Mouse (Mus musculus) erythroblast, adult 5-6 weeks (primary cell): Measurements from ENCODE around the gene Dmgdh. TPM values are rescaled to one million over a fixed set of nuclear protein-coding genes. Genes with fewer than 3 reads are reported as not detected.

Source experiments
- ATAC-seq: replicated peaks from 2 replicates; pipeline ENCODE4 v1.8.0; 2016; ENCODE audit warnings: moderate number of reproducible peaks, mild to moderate bottlenecking, moderate TSS enrichment, inconsistent platforms; ENCODE audit not compliant: poor library complexity, low FRiP score, severe bottlenecking
- total RNA-seq, 2 experiments: library from RNA; stranded (forward) in 1 of 2; stranded (reverse) in 1 of 2; fragments of 150-400 nt in 1 of 2; fragments of 200-764, 138-1000 nt in 1 of 2; gene quantifications; 2 replicates each; pipeline versions ENCODE4 v1.2.3 to v1.2.4; 2015 to 2017; ENCODE audit warnings: low replicate concordance in 2 of 2

The Dmgdh gene
- total RNA-seq, 2 experiments from 2014 or later, result not detected

DNA sequence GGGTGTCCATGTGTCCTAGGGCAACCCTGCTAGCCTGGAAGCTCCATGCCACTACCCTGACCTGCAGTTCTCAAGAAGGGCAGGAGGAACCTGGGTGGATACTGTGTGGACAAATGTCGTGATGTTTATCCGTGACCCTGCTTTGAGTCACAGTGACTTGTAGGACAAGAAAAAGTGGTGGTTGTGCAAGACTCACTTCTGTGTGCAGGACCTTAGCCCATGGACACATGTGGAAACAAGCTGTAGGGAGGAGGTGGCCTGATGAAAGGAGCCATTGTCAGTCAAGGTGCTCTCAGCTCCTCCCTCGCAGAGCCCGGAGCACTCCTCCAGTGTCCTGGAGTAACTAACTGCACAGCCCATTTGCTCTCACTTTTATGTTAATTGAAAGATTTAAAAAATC lies 31.5 kb downstream of the Dmgdh start:
- ATAC-seq, result no peak

DNA sequence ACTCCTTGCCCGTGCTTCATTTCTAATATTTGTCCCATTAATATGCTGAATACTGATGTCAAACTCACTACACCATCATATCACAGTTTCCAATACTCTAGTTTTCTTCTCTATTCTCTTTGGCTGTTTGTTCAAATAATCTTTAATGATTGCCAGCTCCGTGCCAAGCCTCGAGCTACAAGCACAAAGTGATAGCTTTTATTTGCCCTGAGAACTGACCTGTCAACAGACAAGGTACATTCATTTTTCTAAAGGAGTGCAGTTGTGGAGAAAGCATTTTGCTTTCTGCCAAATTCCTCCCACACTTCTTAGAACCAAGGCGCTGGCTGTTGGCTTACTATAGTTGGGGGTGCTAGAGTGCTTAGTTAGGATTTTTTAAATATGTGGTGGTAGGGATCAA lies 33.0 kb downstream of the Dmgdh start:
- no peak for ATAC-seq

DNA sequence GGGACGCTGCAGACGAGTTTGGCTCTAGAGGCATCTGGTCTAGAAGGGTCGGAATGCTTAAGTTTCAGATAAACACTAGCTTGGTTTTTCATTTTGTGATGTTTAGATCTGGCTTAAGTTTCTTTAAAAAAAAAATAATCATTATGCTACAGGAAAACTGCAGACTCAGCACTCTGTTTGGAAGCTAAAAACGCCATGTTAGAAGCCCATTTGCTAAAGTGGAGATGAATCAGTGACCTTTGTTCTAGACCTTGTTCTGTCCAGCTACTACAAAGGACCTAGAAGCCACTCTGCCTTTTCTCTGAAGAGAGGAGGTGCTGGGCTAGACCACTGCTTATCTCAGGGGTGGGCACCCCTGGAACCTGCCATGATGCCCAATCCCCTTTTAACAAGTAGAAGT lies 36.1 kb downstream of the Dmgdh start:
- ATAC-seq, result no peak

DNA sequence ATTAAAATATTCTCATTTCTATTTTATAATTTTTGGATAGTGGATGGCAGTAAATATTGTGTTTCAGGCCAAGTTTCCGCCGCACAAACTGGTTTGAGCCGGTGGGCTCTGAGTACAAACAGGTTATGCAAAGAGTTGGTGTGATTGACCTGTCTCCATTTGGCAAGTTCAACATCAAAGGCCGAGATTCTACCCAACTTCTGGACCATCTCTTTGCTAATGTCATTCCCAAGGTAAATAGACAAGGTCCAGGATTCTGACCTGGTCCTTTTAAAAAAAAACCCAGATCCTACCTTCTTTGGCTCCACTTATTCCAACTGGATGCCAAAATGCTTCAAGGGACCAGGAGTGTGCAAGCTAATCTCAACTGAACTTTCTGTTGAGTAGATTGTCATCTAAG lies 37.0 kb downstream of the Dmgdh start:
- no peak for ATAC-seq

DNA sequence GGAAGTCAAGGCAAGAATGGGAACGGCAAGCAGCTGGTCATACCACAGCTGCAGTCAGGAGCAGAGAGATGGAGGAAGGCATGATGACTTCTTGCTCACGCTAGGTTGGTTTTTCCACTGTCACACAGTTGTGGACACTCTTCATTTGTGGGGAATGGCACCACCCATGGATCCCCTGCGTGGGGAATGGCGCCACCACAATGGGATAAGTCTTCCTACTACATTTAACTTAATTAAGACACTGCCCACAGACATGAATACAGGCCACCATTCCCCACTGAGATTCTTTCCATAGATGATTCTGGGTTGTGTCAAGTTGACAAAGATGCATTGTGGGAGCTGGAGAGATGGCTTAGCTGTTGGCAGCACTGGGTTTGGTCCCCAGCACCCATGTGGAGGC lies 38.1 kb downstream of the Dmgdh start:
- no peak for ATAC-seq

DNA sequence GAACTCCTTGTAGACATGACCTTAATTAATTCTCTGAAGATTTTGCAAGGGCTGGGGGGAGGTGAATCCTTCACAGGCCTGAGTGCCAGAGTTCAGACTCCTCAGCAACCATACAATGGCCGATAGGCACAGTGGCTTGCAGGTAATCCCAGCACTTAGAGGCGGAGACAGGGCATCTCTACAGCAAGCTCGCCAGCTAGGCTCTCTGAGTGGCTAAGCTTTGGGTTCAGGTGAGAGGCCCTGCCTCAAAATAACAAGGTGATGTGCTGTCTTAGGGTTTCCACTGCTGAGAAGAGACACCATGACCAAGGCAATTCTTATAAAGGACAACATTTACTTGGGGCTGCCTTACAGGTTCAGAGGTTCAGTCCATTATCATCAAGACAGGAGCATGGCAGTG lies 39.6 kb downstream of the Dmgdh start:
- no peak for ATAC-seq

DNA sequence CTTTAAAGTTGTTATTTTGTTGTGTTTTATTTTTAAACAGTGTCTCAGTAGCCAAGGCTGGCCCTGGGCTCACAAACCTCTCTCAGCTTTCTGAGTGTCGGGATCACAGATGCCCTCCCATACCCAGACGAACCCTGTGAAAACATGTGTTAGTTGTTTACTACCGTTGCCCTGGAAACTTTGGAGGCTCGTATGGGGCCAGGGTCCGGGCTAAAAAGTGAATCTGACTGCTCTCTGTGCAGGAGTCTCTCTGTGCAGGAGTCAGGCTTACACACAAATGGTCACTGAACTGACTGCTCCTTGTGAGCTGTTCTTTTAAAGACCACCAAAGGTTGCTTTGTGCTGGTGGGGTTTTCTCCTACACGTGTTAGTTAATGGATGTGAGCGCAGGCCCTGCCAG lies 42.9 kb downstream of the Dmgdh start:
- no peak for ATAC-seq

DNA sequence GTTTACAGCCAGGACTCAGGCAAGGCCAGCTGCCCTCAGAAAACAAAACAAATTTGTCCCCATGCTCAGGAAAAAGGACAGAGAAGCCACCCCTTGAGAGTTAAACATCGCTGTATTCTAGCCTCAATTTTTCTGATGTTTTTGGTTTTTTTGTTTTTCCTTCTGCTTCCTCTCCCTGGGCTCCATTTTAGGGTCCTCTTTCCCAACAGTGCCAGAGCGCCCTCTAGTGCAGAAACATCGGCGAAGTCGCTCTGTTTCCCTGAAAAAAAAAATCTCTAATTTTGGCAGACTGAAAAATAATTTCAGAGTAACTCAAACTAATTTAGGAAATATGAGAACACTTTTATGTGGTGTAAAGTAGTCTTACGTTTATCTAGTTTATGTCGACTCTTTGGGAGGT lies 44.7 kb downstream of the Dmgdh start:
- no peak for ATAC-seq

DNA sequence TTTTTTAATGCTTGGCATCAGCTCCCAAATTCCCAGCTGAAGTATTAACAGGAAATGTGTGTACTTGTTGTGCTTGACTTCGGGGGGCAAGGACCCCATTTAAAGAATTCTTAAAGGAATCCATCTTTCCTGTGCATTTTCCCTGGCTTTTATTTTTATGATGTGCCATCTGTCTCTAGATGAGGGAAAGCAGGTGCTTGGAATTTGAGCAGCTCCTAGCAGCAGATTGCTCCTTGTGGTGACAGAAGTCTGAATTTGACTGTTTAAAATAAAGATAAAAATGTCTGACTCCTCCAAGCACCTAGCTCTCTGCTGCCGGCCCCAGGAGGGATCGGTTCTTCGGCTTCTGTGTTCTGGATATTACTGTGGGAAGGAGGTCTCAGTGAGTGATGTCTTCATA lies 47.7 kb downstream of the Dmgdh start:
- no peak for ATAC-seq

DNA sequence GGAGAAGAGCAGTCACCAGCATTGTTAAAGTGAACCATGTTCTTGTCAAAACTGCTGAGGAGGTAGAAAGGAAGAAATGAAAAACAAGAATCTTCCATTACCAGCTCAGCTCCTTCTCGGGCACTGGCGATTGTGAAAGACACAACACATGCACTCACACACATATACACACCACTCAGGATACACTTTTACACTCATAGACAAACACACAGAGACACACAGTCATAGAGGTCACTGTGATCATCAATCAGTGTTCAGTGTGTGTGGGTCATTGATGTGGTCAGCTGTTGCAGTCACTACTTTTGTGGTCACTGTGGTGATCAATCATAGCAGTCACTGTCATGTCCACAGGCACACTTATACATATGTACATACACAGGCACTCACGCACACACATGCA lies 49.2 kb downstream of the Dmgdh start:
- no peak for ATAC-seq

DNA sequence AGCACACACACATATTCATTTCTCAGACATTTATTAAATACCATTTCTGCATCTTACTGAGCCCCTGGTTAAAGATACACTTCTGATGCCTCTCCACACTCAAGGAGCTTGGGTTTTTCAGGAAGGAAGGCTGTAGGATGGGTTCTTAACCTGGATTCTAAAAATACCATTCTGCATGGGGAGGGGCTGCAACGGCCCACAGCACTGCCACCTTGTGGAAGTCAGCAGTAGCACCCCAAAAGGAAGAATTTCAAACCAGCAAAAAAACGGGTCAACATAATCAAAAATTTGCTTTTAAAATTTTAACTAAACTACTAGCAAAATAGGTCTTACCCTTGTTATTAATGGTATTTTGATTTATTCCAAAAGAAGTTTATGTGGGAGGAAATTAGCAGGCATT lies 50.0 kb downstream of the Dmgdh start:
- ATAC-seq, result no peak

DNA sequence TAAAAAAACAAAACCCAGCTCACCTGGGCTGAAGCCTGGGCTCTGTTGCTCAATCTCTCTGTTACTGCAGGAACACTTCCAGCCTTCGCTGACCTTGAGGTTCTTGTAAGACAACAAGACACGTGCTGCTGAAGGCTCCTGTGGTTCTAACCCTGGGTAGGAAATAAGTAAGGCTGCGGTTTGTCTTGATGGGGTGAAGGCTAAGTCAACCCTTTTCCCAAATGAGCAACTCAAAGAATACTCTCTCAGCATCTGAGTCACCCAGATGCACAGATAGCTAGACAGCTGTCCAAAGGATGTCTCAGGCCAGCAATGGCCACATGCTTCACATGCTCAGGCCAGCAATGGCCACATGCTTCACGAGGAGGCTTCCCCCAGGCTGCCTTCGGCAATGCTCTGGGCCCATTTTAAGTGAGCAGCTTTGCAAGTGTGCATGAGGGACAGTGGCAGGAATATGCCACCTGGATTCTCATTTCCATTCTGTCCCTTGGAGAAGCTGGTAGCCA lies 61.0 kb downstream of the Dmgdh start:
- no peak for ATAC-seq

DNA sequence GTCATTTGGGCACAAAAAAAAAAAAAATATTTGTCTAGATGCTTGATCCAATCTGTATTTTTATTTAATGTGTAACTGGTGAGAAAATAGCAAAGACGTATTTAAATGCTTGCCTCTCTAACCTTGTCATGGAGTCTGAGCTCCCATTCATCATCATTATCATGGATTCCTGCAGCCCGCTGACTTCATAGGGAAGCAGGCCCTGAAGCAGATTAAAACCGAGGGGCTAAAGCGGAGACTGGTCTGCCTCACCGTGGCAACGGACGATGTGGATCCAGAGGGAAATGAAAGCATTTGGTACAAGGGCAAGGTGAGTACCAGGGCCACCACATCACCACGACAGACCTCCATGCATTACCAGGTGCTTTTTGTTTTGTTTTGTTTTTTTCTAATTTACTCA lies 69.9 kb downstream of the Dmgdh start:
- no peak for ATAC-seq

DNA sequence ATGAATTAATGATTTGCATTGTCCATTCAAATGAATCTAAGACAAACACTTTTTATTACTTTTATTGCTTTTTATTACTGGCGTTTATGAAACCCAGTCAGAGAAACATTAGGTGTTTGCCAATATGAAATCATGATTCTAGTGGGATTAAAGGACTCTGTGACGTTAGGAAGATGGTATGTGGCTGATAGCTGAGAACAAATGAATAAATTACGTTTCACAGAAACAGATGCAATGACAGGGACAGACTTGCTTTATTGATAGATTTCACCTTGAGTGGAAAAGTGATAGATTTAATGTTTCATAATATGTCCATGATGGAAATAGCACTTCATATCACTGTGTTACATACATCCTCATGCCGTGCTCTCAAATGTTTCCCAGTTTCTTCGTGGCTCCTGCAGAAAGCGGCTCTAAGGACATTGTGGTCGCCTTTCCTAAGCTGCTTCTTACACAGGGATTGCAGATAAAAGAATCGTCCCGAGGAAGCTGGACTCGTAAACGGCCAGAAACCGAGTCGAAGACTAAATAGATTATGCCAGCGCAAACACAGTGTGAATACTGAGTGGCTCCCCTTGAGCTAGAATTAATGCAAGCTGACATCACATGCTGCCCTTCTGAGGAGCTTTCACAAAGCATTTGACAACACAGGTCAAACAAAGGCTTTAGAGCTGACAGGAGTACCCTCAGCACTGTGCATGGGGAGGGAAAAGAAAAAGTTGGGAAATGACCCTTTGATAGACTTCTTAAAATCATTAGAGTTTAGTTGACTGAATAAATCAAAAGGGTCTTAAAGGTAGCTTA lies 78.6 kb downstream of the Dmgdh start:
- ATAC-seq, result no peak

DNA sequence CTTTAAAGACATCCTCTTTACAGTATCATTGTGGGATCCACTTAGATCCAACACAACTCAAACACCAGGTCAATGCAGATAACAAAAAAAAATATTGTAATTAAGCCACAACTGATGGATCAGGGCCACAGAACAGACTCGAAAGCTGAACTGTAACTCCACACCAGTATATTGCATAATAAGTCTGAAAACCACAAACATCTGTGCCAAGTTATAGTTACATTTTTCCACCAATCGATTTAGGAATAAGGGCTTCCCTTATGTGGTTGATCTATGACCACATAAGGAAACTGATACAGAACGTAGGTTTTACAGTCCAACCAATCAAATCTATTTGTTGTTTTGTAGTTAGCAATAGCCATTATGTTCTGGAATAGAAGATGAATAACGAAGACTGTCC lies 80.9 kb downstream of the Dmgdh start:
- no peak for ATAC-seq

DNA sequence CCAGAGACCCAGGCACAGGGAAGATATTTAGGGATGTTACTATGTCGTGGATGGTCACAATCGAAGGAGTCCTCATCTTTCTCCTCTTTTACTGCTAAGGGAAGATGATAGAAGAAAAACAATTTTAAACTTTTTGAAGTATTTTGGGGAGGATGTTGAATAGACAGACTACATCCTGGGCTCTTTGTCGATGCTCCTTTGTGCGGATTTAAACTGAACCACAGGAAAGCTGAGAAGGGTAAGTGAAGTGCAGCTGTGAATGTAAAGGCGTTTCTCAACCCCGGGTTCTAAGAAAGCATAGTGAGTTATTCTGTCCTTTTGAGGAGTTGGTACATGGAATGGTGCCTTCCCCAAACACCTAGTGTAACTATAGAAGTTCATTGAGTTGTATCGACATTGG lies 82.4 kb downstream of the Dmgdh start:
- ATAC-seq, result no peak

DNA sequence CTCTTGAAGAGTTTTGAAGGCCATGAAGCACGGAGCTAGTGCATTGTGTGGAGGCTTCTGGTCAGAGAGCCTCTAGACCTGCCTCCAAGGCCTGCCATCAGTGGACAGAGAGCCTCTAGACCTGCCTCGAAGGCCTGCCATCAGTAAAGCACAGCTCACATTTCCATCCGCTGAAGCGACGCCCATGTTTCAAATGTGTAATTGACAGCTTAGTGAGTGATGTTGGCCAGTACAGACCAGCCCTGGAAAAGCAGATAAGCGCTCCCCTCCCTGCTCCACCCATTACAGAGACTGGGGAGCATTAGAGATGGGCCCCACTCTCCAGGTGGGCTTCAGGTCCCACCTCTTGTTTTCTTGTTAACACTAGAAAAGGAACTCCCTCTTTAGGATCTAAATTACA lies 83.3 kb downstream of the Dmgdh start:
- ATAC-seq, result 0 out of 2 replicates have a peak, but pooled peaks have one; percentile 52

DNA sequence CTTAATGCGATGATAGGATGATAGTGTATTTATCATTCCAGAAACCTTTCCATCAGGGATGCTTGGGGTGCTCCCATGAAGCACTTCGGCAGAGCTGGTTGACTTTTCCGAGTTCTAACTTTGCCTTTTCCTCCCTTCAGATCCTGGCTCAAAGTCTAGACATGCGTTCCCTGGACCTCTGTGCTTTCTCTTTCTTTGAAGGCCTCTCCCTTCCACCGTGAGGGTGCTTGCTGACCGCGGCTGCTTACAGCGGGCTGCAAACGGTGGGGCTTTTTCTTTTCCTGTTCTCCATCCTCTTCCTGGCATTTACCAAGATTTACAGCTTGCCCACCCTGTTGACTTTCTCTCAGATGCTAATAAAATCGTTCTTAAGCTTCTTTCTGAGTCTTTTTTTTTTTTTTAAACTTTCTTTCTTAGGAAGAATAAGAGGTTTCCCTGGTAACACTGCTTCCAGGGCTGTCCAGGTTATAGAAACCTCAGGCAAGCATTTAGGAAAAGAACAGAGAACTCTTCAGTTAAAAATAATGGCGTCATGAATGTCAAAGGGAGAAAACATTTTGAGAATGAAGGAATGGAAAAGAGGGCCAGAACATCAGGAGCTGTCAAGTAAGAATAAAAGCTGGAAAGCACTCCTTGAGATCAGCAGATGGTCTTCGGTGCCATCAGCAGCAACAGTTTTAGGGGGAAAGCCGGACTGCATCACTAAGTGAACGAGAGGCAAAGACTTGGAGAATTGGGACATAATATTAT lies 84.1 kb downstream of the Dmgdh start:
- ATAC-seq, result no peak

DNA sequence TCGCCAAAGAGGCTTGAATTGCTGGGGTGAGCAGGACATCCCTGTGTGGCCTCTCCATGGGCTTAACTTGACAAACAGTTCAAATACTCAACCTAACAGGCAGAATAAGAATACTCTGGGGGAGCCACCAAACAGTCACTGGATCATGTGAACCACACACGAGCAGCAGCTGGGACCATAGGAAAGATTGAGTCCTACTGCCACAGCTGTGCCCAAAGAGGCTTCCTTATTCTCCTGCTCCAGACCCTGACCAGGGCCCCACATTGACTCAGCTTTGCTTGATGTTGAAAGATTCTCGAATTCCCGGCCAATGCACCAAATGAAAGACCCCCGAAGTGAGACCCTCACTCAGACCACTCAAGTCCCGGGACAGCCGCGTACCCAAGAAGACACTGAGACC lies 87.6 kb downstream of the Dmgdh start:
- ATAC-seq, result no peak

DNA sequence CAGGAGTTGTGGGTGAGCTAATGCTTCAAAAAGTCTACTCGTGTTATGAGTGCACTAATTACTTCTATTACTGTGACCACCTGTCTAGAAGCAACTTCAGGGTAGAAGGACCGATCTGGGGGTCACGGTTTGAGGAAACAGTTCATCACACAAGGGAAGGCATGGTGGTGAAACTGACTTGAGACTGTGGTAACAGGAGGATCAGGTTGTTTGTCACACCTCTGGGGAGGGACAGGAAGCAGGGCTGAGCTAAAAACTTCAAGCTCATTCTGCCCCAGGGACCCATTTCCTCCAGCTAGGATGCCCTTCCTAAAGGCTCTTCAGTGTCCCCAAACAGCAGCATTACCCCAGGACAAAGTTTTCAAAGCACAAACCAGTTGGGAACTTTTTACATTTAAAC lies 88.6 kb downstream of the Dmgdh start:
- no peak for ATAC-seq

DNA sequence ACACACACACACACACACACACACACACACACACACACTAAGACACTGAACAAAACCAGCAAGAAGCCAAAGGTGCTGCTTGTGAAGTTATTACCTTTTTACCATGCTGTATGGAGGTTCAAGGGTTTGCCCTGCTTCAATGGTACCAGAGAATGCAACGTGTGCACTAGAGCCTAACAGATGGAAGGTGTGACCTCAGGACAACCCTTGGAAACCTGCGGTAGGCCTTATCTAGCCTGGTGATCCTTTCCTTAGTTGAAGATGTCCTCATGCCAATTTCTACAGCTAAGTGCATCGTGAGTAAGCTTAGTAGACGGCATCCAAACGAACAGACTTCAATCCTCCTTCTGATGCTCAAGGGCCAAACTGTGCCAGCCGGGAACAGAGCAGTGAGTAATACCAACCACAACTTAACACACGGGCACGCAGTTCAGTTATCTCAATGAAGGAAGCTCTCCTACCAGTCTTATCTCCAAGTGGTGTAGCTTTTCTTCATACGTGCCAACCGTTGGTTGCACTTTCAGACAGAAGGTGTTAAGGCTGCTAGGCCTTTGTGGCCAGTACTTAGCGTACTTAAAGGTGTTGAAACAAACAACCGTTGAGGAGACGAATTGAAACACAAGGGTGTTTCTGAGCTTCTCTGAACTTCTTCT lies 90.2 kb downstream of the Dmgdh start:
- ATAC-seq, result no peak
